Mouse (Mus musculus): ENCODE data around the gene Mettl7a2. TPM values are rescaled to one million over a fixed set of nuclear protein-coding genes. Genes with fewer than 3 reads are reported as not detected.

Mettl7a2 gene
- not detected for polyA plus RNA-seq (2015; fragmentation: Illumina TruSeq; extraction: RNeasy Lipid Tissue Mini Kit (QIAGEN cat#74804); ENCODE audit: insufficient read depth, low replicate concordance)

GRCm38 (mm10) chr15:100352711-100353250, at the start of gene Mettl7a2, which contains the start of gene Methig1:
Gene Mettl7a2 (plus strand): TSS chr15:100353200.
Gene Methig1 (plus strand): TSS chr15:100353149.

GRCm38 (mm10) chr15:100304019-100304991, 48.7 kb upstream of the Mettl7a2 start, which contains the start of gene Mettl7a1:
Gene Mettl7a1 (plus strand): TSS chr15:100304140.

GRCm38 (mm10) chr15:100334629-100335028, 18.4 kb upstream of the Mettl7a2 start, which contains the start of gene Mettl7a3:
Gene Mettl7a3 (plus strand): TSS chr15:100334929.

GRCm38 (mm10) chr15:100364242-100364641, 11.2 kb downstream of the Mettl7a2 start, which contains the start of gene Higd1c:
Gene Higd1c (plus strand): TSS chr15:100364542.

Other genes with a start within 250 kb of the Mettl7a2 start
- 54.8 TPM for gene Atf1, start 125.4 kb upstream of the Mettl7a2 start, polyA plus RNA-seq (2015; fragmentation: Illumina TruSeq; extraction: RNeasy Lipid Tissue Mini Kit (QIAGEN cat#74804); ENCODE audit: insufficient read depth, low replicate concordance)
- not detected for gene Tmprss12, start 72.4 kb upstream of the Mettl7a2 start, polyA plus RNA-seq (2015; fragmentation: Illumina TruSeq; extraction: RNeasy Lipid Tissue Mini Kit (QIAGEN cat#74804); ENCODE audit: insufficient read depth, low replicate concordance)
- 31.1 TPM for gene Mettl7a1, start 49.1 kb upstream of the Mettl7a2 start, polyA plus RNA-seq (2015; fragmentation: Illumina TruSeq; extraction: RNeasy Lipid Tissue Mini Kit (QIAGEN cat#74804); ENCODE audit: insufficient read depth, low replicate concordance)
- gene Mettl7a3, start 18.3 kb upstream of the Mettl7a2 start, polyA plus RNA-seq (2015; fragmentation: Illumina TruSeq; extraction: RNeasy Lipid Tissue Mini Kit (QIAGEN cat#74804); ENCODE audit: insufficient read depth, low replicate concordance), result not detected
- not detected for gene Methig1, start 51 bp upstream of the Mettl7a2 start, polyA plus RNA-seq (2015; fragmentation: Illumina TruSeq; extraction: RNeasy Lipid Tissue Mini Kit (QIAGEN cat#74804); ENCODE audit: insufficient read depth, low replicate concordance)
- not detected for gene Higd1c, start 11.3 kb downstream of the Mettl7a2 start, polyA plus RNA-seq (2015; fragmentation: Illumina TruSeq; extraction: RNeasy Lipid Tissue Mini Kit (QIAGEN cat#74804); ENCODE audit: insufficient read depth, low replicate concordance)
- not detected for gene Gm5475, start 68.9 kb downstream of the Mettl7a2 start, polyA plus RNA-seq (2015; fragmentation: Illumina TruSeq; extraction: RNeasy Lipid Tissue Mini Kit (QIAGEN cat#74804); ENCODE audit: insufficient read depth, low replicate concordance)
- 23.8 TPM for gene Slc11a2, start 71.9 kb downstream of the Mettl7a2 start, polyA plus RNA-seq (2015; fragmentation: Illumina TruSeq; extraction: RNeasy Lipid Tissue Mini Kit (QIAGEN cat#74804); ENCODE audit: insufficient read depth, low replicate concordance)
- gene Letmd1, start 115.8 kb downstream of the Mettl7a2 start, polyA plus RNA-seq (2015; fragmentation: Illumina TruSeq; extraction: RNeasy Lipid Tissue Mini Kit (QIAGEN cat#74804); ENCODE audit: insufficient read depth, low replicate concordance), result 37.2 TPM
- gene Csrnp2, start 142.3 kb downstream of the Mettl7a2 start, polyA plus RNA-seq (2015; fragmentation: Illumina TruSeq; extraction: RNeasy Lipid Tissue Mini Kit (QIAGEN cat#74804); ENCODE audit: insufficient read depth, low replicate concordance), result 1.9 TPM
- 9.6 TPM for gene Tfcp2, start 198.8 kb downstream of the Mettl7a2 start, polyA plus RNA-seq (2015; fragmentation: Illumina TruSeq; extraction: RNeasy Lipid Tissue Mini Kit (QIAGEN cat#74804); ENCODE audit: insufficient read depth, low replicate concordance)
- 27.7 TPM for gene Pou6f1, start 246.8 kb downstream of the Mettl7a2 start, polyA plus RNA-seq (2015; fragmentation: Illumina TruSeq; extraction: RNeasy Lipid Tissue Mini Kit (QIAGEN cat#74804); ENCODE audit: insufficient read depth, low replicate concordance)

Measured in spleen, adult 10 weeks (tissue).